Mouse (Mus musculus) megakaryocyte, adult 5-6 weeks (primary cell): ENCODE measurements around the gene Vmn2r124. TPM values are rescaled to one million over a fixed set of nuclear protein-coding genes. Genes with fewer than 3 reads are reported as not detected.
"Not testable (repeated sequence)": the region's sequence is repeated elsewhere in the genome, so short reads cannot be mapped to it uniquely, and the experiment has no call there.

ENCODE experiments used
- ATAC-seq: 2 replicates; pipeline ENCODE4 v1.8.0; 2016; ENCODE audit warnings: mild to moderate bottlenecking, inconsistent platforms; ENCODE audit not compliant: poor library complexity, severe bottlenecking
- total RNA-seq, 2 experiments: library from RNA; stranded (forward) in 1 of 2; stranded (reverse) in 1 of 2; fragments of 153-499, 151-499 nt in 1 of 2; fragments of 221-1000, 200-1000 nt in 1 of 2; gene quantifications; 2 replicates each; pipeline versions ENCODE4 v1.2.3 to v1.2.4; 2015 to 2017

The Vmn2r124 gene
- not detected in 2 replicates for total RNA-seq (2015)
- not detected in 2 replicates for total RNA-seq (2017)

GRCm38 (mm10) chr17:18049124-18049523 lies at the start of gene Vmn2r124:
TSS of gene Vmn2r124 (plus strand) at chr17:18049424.
- no peak for ATAC-seq

- no peak for ATAC-seq
Measured at GRCm38 (mm10) chr17:18004752-18005151, 44.5 kb upstream of the Vmn2r124 start.

- ATAC-seq = no peak
Measured at GRCm38 (mm10) chr17:18021433-18021832, 27.8 kb upstream of the Vmn2r124 start, which contains the start of gene Fpr-rs4. TSS of gene Fpr-rs4 (plus strand) at chr17:18021733.

- not testable (repeated sequence) for ATAC-seq
Measured at GRCm38 (mm10) chr17:18084716-18085115, 35.5 kb downstream of the Vmn2r124 start, which contains the start of gene Vmn2r91. TSS of gene Vmn2r91 (plus strand) at chr17:18085016.

- not testable (repeated sequence) for ATAC-seq
Measured at GRCm38 (mm10) chr17:18095626-18096025, 46.4 kb downstream of the Vmn2r124 start.

- ATAC-seq = not testable (repeated sequence)
Measured at GRCm38 (mm10) chr17:18102265-18102664, 53.0 kb downstream of the Vmn2r124 start.

Other genes with a start within 250 kb of the Vmn2r124 start
- gene Spaca6, start 222.3 kb upstream of the Vmn2r124 start, total RNA-seq (2015) = 7.5 and 10.1 TPM in 2 replicates
- gene Spaca6, start 222.3 kb upstream of the Vmn2r124 start, total RNA-seq (2017) = 1.9 TPM in 1 of 2 replicates, not detected in the other
- gene Has1, start 194.2 kb upstream of the Vmn2r124 start, total RNA-seq (2015) = not detected in 2 replicates
- gene Has1, start 194.2 kb upstream of the Vmn2r124 start, total RNA-seq (2017) = not detected in 2 replicates
- gene Fpr1, start 165.5 kb upstream of the Vmn2r124 start, total RNA-seq (2015) = 65.4 and 74.3 TPM in 2 replicates
- 53.9 and 57.5 TPM in 2 replicates for gene Fpr1, start 165.5 kb upstream of the Vmn2r124 start, total RNA-seq (2017)
- gene Fpr2, start 161.6 kb upstream of the Vmn2r124 start, total RNA-seq (2015) = 335 and 343 TPM in 2 replicates
- 80.8 and 91.0 TPM in 2 replicates for gene Fpr2, start 161.6 kb upstream of the Vmn2r124 start, total RNA-seq (2017)
- gene Fpr3, start 161.6 kb upstream of the Vmn2r124 start, total RNA-seq (2015) = not detected in 2 replicates
- not detected in 2 replicates for gene Fpr3, start 161.6 kb upstream of the Vmn2r124 start, total RNA-seq (2017)
- not detected in 2 replicates for gene Fpr-rs4, start 27.7 kb upstream of the Vmn2r124 start, total RNA-seq (2015)
- not detected in 2 replicates for gene Fpr-rs4, start 27.7 kb upstream of the Vmn2r124 start, total RNA-seq (2017)
- not detected in 2 replicates for gene Vmn2r91, start 35.6 kb downstream of the Vmn2r124 start, total RNA-seq (2015)
- not detected in 2 replicates for gene Vmn2r91, start 35.6 kb downstream of the Vmn2r124 start, total RNA-seq (2017)
- gene Vmn2r92, start 102.5 kb downstream of the Vmn2r124 start, total RNA-seq (2015) = not detected in 2 replicates
- gene Vmn2r92, start 102.5 kb downstream of the Vmn2r124 start, total RNA-seq (2017) = not detected in 2 replicates
- gene Vmn2r94, start 228.3 kb downstream of the Vmn2r124 start, total RNA-seq (2015) = not detected in 2 replicates
- not detected in 2 replicates for gene Vmn2r94, start 228.3 kb downstream of the Vmn2r124 start, total RNA-seq (2017)
- gene Vmn2r93, start 248.7 kb downstream of the Vmn2r124 start, total RNA-seq (2015) = not detected in 2 replicates
- not detected in 2 replicates for gene Vmn2r93, start 248.7 kb downstream of the Vmn2r124 start, total RNA-seq (2017)